Mouse (Mus musculus): ENCODE data around the gene A730071L15Rik. TPM values are rescaled to one million over a fixed set of nuclear protein-coding genes. Genes with fewer than 3 reads are reported as not detected.

Gene A730071L15Rik
- polyA plus RNA-seq, 1 experiment from 2014 or later, result 0.79 TPM

- ATAC-seq (ENCODE audit: low FRiP score, low read depth), result no peak
- 12% methylated on average over 2 of the region's 2 CpGs for WGBS
- Histone ChIP-seq H3K27ac (no peak overlapping the region), H3K36me3 (peaks cover 14% of the 10 kb centered on the region), H3K4me3 (no peak overlapping the region), H3K27me3 (replicated peaks) (no peaks in the 10 kb centered on the region), H3K4me2 (replicated peaks) (no peak overlapping the region), H3K9ac (no peak overlapping the region), H3K9me3 (no peaks in the 10 kb centered on the region), H3K4me1 (peaks cover 17% of the 10 kb centered on the region)
These were observed 12.0 kb upstream of the A730071L15Rik start for GRCm38 (mm10) chr11:6187878-6188277.

- H3K27me3 ChIP-seq (replicated peaks), result no peaks in the 10 kb centered on the region
- no peak overlapping the region for H3K4me2 ChIP-seq (replicated peaks)
- WGBS, result 91% methylated on average over 8 of the region's 8 CpGs
- H3K4me1 ChIP-seq, result peaks cover 13% of the 10 kb centered on the region
- no peaks in the 10 kb centered on the region for H3K9me3 ChIP-seq
- H3K27ac ChIP-seq, result no peak overlapping the region
- no peak overlapping the region for H3K9ac ChIP-seq
- H3K36me3 ChIP-seq, result peaks cover 14% of the 10 kb centered on the region
- no peak overlapping the region for H3K4me3 ChIP-seq
- no peak for ATAC-seq (ENCODE audit: low FRiP score, low read depth)
These were observed 3.0 kb upstream of the A730071L15Rik start for GRCm38 (mm10) chr11:6196780-6197179.

DNA sequence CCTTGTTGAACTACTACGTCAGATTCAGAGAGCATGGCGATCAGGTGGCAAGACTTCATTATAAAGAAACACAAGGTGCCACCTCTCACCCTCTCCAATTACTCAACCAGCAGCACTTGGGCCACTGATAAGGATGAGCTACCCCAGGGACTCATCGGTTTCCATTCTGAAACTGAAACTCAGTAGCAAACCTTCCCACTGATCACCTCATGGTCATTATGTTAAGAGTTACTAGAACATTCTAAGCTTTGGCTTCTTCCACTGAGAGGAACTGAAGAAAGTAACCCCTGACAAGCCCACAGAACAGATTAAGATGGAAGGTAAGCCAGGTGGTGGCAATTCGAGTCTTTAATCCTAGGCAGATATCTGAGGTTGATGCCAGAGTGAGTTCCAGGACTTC is 1.4 kb upstream of the A730071L15Rik start:
- Histone ChIP-seq H3K9ac (no peak overlapping the region), H3K4me3 (no peak overlapping the region), H3K9me3 (no peaks in the 10 kb centered on the region), H3K27me3 (replicated peaks) (no peaks in the 10 kb centered on the region), H3K27ac (no peak overlapping the region), H3K36me3 (peaks cover 3% of the 10 kb centered on the region; the same call in 1 of the 2 replicates), H3K4me2 (replicated peaks) (peak overlapping the region; percentile 91), H3K4me1 (peaks cover 13% of the 10 kb centered on the region)
- WGBS, result 95% methylated on average over 4 of the region's 4 CpGs
- ATAC-seq (ENCODE audit: low FRiP score, low read depth), result no peak

- WGBS, result under 1% methylated on average over 39 of the region's 39 CpGs
- peaks cover 13% of the 10 kb centered on the region for H3K4me1 ChIP-seq
- H3K36me3 ChIP-seq, result peaks cover 3% of the 10 kb centered on the region; the same call in 1 of the 2 replicates
These were observed 299 bp downstream of the A730071L15Rik start, which contains the start of gene Nudcd3 for GRCm38 (mm10) chr11:6200087-6200569. TSS of gene Nudcd3 (minus strand) at chr11:6200415.

GRCm38 (mm10) chr11:6200570-6200969 is 741 bp downstream of the A730071L15Rik start:
- H3K27me3 ChIP-seq (replicated peaks), result no peaks in the 10 kb centered on the region
- H3K27ac ChIP-seq, result peak overlapping the region; percentile 84; the same call in 1 of the 2 replicates
- H3K4me3 ChIP-seq, result peak overlapping the region; percentile 86
- peak; percentile 45; the same call in 1 of the 2 replicates for ATAC-seq (ENCODE audit: low FRiP score, low read depth)
- peaks cover under 1% of the 10 kb centered on the region; the same call in 1 of the 2 replicates for H3K9me3 ChIP-seq
- peaks cover 3% of the 10 kb centered on the region; the same call in 1 of the 2 replicates for H3K36me3 ChIP-seq
- 24% methylated on average over 9 of the region's 9 CpGs for WGBS
- peak overlapping the region; percentile 91 for H3K4me2 ChIP-seq (replicated peaks)
- H3K9ac ChIP-seq, result peak overlapping the region; percentile 82
- H3K4me1 ChIP-seq, result peaks cover 13% of the 10 kb centered on the region

More at GRCm38 (mm10) chr11:6200087-6200569, 299 bp downstream of the A730071L15Rik start, which contains the start of gene Nudcd3:
- H3K4me2 ChIP-seq (replicated peaks), result peak within 1 kb of the TSS; percentile 91
- H3K4me3 ChIP-seq, result peak within 1 kb of the TSS; percentile 86
- ATAC-seq (ENCODE audit: low FRiP score, low read depth), result peak; percentile 97
- H3K9ac ChIP-seq, result peak within 1 kb of the TSS; percentile 82
- H3K27ac ChIP-seq, result peak within 1 kb of the TSS; percentile 84
- H3K9me3 ChIP-seq, result no peaks in the 10 kb centered on the region
- no peaks in the 10 kb centered on the region for H3K27me3 ChIP-seq (replicated peaks)

DNA sequence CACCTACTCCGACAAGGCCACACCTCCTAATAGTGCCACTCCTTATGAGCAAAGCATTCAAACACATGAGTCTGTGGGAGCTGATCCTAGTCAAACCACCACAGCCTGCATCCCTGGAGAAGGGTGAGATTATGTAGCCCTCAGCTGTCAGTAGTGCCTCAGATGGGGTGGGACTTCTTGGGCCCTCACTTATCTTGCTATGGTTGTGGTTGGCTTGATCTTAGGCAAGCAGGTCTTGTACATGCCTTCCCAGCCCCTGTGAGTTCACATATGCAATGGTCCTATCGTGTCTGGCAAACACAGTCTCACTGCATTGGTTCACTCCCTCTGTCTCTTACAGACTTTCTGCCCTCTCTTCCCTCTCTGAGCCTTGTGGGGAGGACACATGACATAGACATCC is 7.3 kb downstream of the A730071L15Rik start:
- Histone ChIP-seq H3K27me3 (replicated peaks) (no peaks in the 10 kb centered on the region), H3K36me3 (no peaks in the 10 kb centered on the region), H3K9me3 (peaks cover 13% of the 10 kb centered on the region), H3K4me3 (no peak overlapping the region), H3K4me1 (no peaks in the 10 kb centered on the region), H3K27ac (no peak overlapping the region), H3K4me2 (replicated peaks) (no peak overlapping the region), H3K9ac (no peak overlapping the region)
- 72% methylated on average over 2 of the region's 2 CpGs for WGBS
- no peak for ATAC-seq (ENCODE audit: low FRiP score, low read depth)

DNA sequence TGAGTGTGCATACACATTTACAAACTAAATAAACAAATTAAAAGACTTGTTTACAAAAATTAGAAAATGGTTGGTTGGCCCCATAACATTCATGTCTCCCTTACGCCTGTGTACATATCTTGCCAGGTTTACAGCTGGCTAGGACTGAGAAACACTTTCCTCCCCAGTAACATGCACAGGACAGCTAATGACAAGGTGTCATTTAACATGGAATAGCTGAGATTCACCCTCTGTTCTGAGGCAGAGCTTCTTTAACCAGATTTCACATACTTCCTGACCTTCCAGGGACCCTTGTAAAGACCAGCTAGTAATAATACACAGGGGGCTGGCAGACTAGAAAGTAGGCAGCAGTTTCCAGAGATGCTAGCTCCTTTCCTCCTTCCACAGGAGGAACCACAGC is 8.3 kb downstream of the A730071L15Rik start:
- Histone ChIP-seq H3K9ac (no peak overlapping the region), H3K9me3 (peaks cover 13% of the 10 kb centered on the region), H3K36me3 (no peaks in the 10 kb centered on the region), H3K27ac (no peak overlapping the region), H3K4me1 (no peaks in the 10 kb centered on the region), H3K4me2 (replicated peaks) (no peak overlapping the region), H3K4me3 (no peak overlapping the region), H3K27me3 (replicated peaks) (no peaks in the 10 kb centered on the region)
- 96% methylated on average over 1 of the region's 1 CpGs for WGBS
- ATAC-seq (ENCODE audit: low FRiP score, low read depth), result no peak

DNA sequence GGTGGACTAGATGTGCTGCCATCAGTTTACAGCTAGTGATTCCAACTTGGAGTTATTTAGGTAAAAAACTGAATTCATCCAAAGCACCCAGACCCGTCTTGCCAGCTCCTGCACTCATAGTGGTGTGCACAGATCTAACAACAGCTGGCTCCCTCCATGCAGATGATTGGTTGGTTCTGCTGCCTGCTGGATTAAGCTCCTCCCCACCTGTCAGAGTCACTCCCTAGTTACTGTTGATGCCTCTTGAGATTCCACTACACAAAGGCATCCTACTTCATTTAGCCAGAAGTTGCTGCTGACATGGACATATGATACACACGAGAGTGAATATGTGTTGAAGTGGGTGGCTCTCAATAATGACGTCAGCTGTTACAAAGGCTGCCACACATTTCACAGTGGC is 17.0 kb downstream of the A730071L15Rik start:
- Histone ChIP-seq H3K4me1 (no peaks in the 10 kb centered on the region), H3K4me3 (no peak overlapping the region), H3K27ac (no peak overlapping the region), H3K9ac (no peak overlapping the region), H3K36me3 (no peaks in the 10 kb centered on the region), H3K4me2 (replicated peaks) (no peak overlapping the region), H3K9me3 (no peaks in the 10 kb centered on the region), H3K27me3 (replicated peaks) (no peaks in the 10 kb centered on the region)
- ATAC-seq (ENCODE audit: low FRiP score, low read depth), result no peak
- 69% methylated on average over 3 of the region's 3 CpGs for WGBS

- WGBS, result 82% methylated on average over 11 of the region's 11 CpGs
- no peak for ATAC-seq (ENCODE audit: low FRiP score, low read depth)
These were observed 18.5 kb downstream of the A730071L15Rik start for GRCm38 (mm10) chr11:6218189-6218896.

DNA sequence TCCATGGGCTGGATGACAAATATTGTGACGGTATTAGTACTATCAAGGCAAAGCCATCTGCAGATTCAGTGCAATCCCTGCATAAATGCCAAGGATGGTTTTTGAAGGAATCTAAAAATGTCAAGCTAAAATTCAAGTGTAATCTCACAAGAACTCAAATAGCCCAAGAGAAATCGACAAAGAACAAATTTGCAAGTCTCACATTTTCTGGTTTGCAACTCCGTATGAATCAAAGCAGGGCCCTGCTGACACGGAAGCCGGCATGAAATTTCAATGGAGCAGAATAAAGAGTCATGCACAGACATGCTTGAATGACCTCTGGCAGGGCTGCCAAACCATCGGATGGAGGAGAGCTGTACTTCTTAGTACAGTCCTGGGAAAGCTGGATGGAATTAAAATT is 20.1 kb downstream of the A730071L15Rik start:
- Histone ChIP-seq H3K4me3 (no peak overlapping the region), H3K4me2 (replicated peaks) (no peak overlapping the region), H3K4me1 (no peaks in the 10 kb centered on the region), H3K27me3 (replicated peaks) (no peaks in the 10 kb centered on the region), H3K36me3 (no peaks in the 10 kb centered on the region), H3K27ac (no peak overlapping the region), H3K9ac (no peak overlapping the region), H3K9me3 (no peaks in the 10 kb centered on the region)
- ATAC-seq (ENCODE audit: low FRiP score, low read depth), result no peak
- WGBS, result 84% methylated on average over 6 of the region's 6 CpGs

More at GRCm38 (mm10) chr11:6218189-6218896, 18.5 kb downstream of the A730071L15Rik start:
- Histone ChIP-seq H3K27ac (no peak overlapping the region), H3K4me3 (no peak overlapping the region), H3K9me3 (no peaks in the 10 kb centered on the region), H3K4me2 (replicated peaks) (no peak overlapping the region), H3K36me3 (no peaks in the 10 kb centered on the region), H3K4me1 (no peaks in the 10 kb centered on the region), H3K9ac (no peak overlapping the region), H3K27me3 (replicated peaks) (no peaks in the 10 kb centered on the region)

GRCm38 (mm10) chr11:6222187-6222586 is 22.4 kb downstream of the A730071L15Rik start:
- no peak for ATAC-seq (ENCODE audit: low FRiP score, low read depth)
- no peaks in the 10 kb centered on the region for H3K36me3 ChIP-seq
- H3K9me3 ChIP-seq, result no peaks in the 10 kb centered on the region
- no peak overlapping the region for H3K4me2 ChIP-seq (replicated peaks)
- H3K27me3 ChIP-seq (replicated peaks), result no peaks in the 10 kb centered on the region
- no peak overlapping the region for H3K9ac ChIP-seq
- H3K4me1 ChIP-seq, result no peaks in the 10 kb centered on the region
- H3K27ac ChIP-seq, result no peak overlapping the region
- WGBS, result 90% methylated on average over 10 of the region's 10 CpGs
- H3K4me3 ChIP-seq, result no peak overlapping the region

DNA sequence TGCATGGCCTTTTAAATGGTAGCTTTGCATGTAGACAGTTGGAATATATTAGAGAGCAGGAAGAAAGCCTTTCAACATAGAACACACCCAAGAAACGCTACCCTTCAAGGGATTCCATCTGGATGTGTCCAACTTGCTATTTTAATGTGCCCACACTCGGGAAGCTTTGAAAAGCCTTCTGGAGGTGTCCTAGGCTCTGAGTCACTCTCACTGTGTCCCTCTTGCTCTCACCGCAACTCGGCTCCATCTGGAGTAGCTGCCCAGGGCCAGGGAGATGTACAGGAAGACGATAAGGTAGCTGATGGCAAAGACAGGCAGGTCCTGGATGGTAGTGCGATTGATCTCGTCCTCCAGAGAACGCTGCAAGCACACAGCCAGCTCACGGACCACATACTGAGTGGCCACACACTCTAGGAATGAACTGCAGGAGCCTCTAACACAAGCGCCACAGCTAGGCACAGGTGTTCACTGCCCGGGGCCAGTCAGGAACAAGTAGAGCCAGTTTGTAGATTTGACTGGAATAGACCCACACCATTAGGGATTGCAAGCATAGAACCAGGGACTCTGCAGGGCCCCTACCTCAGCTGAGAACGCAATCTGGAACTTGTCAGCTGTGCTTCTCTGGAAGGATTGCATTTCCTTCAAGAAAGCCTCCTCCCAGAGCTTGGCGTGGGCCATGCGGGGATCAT is 24.9 kb downstream of the A730071L15Rik start:
- Histone ChIP-seq H3K9me3 (no peaks in the 10 kb centered on the region), H3K4me1 (no peaks in the 10 kb centered on the region), H3K9ac (no peak overlapping the region), H3K27me3 (replicated peaks) (no peaks in the 10 kb centered on the region), H3K36me3 (no peaks in the 10 kb centered on the region), H3K27ac (no peak overlapping the region), H3K4me3 (no peak overlapping the region), H3K4me2 (replicated peaks) (no peak overlapping the region)
- ATAC-seq (ENCODE audit: low FRiP score, low read depth), result no peak
- WGBS, result 87% methylated on average over 14 of the region's 14 CpGs

All from neural tube, embryonic 12.5 days (tissue).